Mouse (Mus musculus) retina, embryonic 14.5 days (tissue): ENCODE data around the gene Trim54.

Experiments
- DNase-seq: peaks from one replicate; pipeline ENCODE4 v3.0.0-alpha.2; 2015; ENCODE audit warnings: low spot score

Gene Trim54

DNA sequence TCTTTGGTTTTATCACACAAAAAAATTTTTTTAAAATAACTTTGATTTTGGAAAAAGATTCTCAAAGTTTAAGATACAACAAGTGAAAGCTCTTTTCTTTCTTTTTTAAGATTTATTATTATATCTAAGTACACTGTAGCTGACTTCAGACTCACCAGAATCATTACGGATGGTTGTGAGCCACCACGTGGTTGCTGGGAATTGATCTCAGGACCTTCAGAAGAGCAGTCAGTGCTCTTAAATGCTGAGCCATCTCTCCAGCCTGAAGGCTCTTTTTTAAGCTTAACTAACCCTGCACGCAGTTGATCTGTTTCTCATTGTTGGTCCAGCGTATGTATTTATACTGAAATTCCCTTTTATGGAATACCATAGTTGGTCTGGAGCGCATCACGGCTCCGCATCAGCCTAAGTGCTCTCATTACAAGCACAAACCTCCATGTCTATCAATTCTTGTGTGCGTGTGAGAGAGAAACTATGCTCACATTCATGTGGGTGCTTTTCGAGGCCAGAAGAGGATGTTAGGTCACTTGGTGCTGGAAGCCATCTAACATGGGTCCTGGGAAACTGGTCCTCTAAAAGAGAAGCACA, 64.8 kb downstream of the Trim54 start:
- no peak for DNase-seq

DNA sequence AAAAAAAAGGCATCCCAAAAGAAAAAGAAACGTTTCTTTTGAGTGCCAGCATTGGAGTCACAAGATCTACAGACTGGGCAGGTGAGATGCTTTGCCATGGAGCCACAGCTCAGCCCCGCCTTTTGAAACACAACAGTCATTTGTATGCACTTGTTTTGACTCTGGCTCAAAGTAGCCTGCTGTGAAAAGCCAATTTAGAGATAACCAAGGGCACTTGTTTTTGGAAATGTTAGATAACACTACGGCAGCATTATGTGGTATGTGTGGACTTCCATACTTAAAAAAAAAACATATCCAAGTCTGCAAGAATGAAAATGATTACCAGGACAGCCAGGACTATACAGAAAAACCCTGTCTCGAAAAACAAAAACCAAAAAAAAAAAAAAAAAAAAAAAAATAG, 67.2 kb downstream of the Trim54 start:
- no peak for DNase-seq
